Mouse (Mus musculus) urinary bladder, adult 18-20 months (tissue): ENCODE measurements at regions not wholly inside any gene's neighbourhood (a gene's known extent, or its start where the extent isn't known, plus 50 kb on each side); places are given as distances from the start of the nearest gene placed in this dataset.

ENCODE experiments used
- DNase-seq, 2 experiments: peaks; one replicate each; pipeline ENCODE4 v3.0.0; 2022; ENCODE audit warnings: low spot score in 2 of 2, mixed read lengths in 2 of 2

GRCm38 (mm10) chr14:21932771-21933170 lies 56.6 kb downstream of the Zfp503 start:
- peak in 1 of 2 experiments; percentile 6 for DNase-seq

GRCm38 (mm10) chr14:21931944-21932343 lies 57.5 kb downstream of the Zfp503 start:
- no peak for DNase-seq

- DNase-seq, result no peak
These were observed 60.4 kb downstream of the Zfp503 start for GRCm38 (mm10) chr14:21929048-21929447.

- DNase-seq, result no peak
These were observed 67.9 kb upstream of the Comtd1 start for GRCm38 (mm10) chr14:21916671-21917070.

- DNase-seq, result no peak
These were observed 56.0 kb upstream of the Comtd1 start for GRCm38 (mm10) chr14:21904498-21905395.

- peak; percentile 51 to 75 for DNase-seq
These were observed 55.1 kb upstream of the Comtd1 start for GRCm38 (mm10) chr14:21903562-21904497.

GRCm38 (mm10) chr14:21902856-21903255 lies 54.1 kb upstream of the Comtd1 start:
- DNase-seq, result no peak

- no peak for DNase-seq
These were observed 53.7 kb upstream of the Comtd1 start for GRCm38 (mm10) chr14:21902456-21902855.

- no peak for DNase-seq
These were observed 52.2 kb upstream of the Comtd1 start for GRCm38 (mm10) chr14:21900951-21901350.

GRCm38 (mm10) chr14:21900516-21900915 lies 51.7 kb upstream of the Comtd1 start:
- no peak for DNase-seq
